ENCODE assay signal across 18 mouse cellular contexts in genomic region chr13:42724011-42724410, GRCm38 (mm10). TPM values are rescaled to one million over a fixed set of nuclear protein-coding genes. Genes with fewer than 3 reads are reported as not detected.
DNase-seq lines count a peak whose midpoint lies in the region; ATAC-seq and TF ChIP-seq lines count a peak whose summit lies in the region.
"Had no signal": no experiment of that assay in that cellular context is flagged by ENCODE, and none has a peak within 500 bp of the region (broad histone marks: within the 10 kb centered on the region; RNA-seq: fewer than 3 reads in every experiment).

No protein-coding gene starts in this region.

- DNase-seq in layer of hippocampus, adult 2 months (ENCODE audit: low spot score in 2 of 2) = no peak
- no peak for DNase-seq in layer of hippocampus, postnatal 25 days (ENCODE audit: extremely low spot score in 1 of 2, low spot score in 1 of 2)
- DNase-seq in Patski (ENCODE audit: low read depth, low spot score) = no peak
- DNase-seq in kidney, adult 9 months = peak; percentile 89
- peak; percentile 48 to 89 for DNase-seq in kidney, postnatal 36 days
- DNase-seq in cerebellum, adult 11 months = no peak
- no peak for DNase-seq in hindbrain, embryonic 11.5 days (ENCODE audit: low spot score)
- DNase-seq in adrenal gland, adult 8-10 months = no peak
- DNase-seq: adrenal gland, postnatal 10 days; cerebellum, adult 18-20 months; heart, adult 2 months; layer of hippocampus, adult 9-11 months; thymus, postnatal 14 days had no signal

- no peak overlapping the region for H3K4me3 ChIP-seq in layer of hippocampus, adult 2 months
- no peak overlapping the region for H3K4me3 ChIP-seq in hindbrain, embryonic 11.5 days (ENCODE audit: low read depth, low read length)
- H3K4me3 ChIP-seq: embryonic facial prominence, embryonic 12.5 days; forebrain, embryonic 15.5 days; heart, adult 2 months; heart, embryonic 15.5 days; midbrain, embryonic 13.5 days had no signal

- H3K4me1 ChIP-seq in hindbrain, embryonic 11.5 days (replicated peaks; ENCODE audit: control insufficient read depth, insufficient read depth, low read length) = no peaks in the 10 kb centered on the region
- H3K4me1 ChIP-seq: heart, embryonic 15.5 days had no signal

- no peaks in the 10 kb centered on the region for H3K27me3 ChIP-seq in Patski
- H3K27me3 ChIP-seq in hindbrain, embryonic 11.5 days (ENCODE audit: control insufficient read depth, insufficient read depth, low read length) = no peaks in the 10 kb centered on the region
- H3K27me3 ChIP-seq: embryonic facial prominence, embryonic 12.5 days; forebrain, embryonic 15.5 days; heart, embryonic 15.5 days; midbrain, embryonic 13.5 days had no signal

- peak; percentile 49 for ATAC-seq in Patski
- no peak for ATAC-seq in hindbrain, embryonic 11.5 days (ENCODE audit: low FRiP score)
- ATAC-seq: forebrain, embryonic 15.5 days; midbrain, embryonic 13.5 days had no signal

- no peak for TF ChIP-seq CTCF in layer of hippocampus, adult 2 months (conservative IDR thresholded peaks at IDR 0.05)
- TF ChIP-seq CTCF in Patski (IDR thresholded peaks at IDR 0.05) = no peak

- no peak overlapping the region for H3K4me2 ChIP-seq in hindbrain, embryonic 11.5 days (replicated peaks; ENCODE audit: low read depth, low read length)
- H3K4me2 ChIP-seq: embryonic facial prominence, embryonic 12.5 days; forebrain, embryonic 15.5 days; heart, embryonic 15.5 days; midbrain, embryonic 13.5 days had no signal

- peak overlapping the region; percentile 70; the same call in 1 of the 2 replicates for H3K27ac ChIP-seq in layer of hippocampus, adult 2 months
- H3K27ac ChIP-seq in hindbrain, embryonic 11.5 days (ENCODE audit: low read depth, low read length) = no peak overlapping the region
- H3K27ac ChIP-seq: embryonic facial prominence, embryonic 12.5 days; forebrain, embryonic 15.5 days; heart, adult 2 months; heart, embryonic 15.5 days; midbrain, embryonic 13.5 days had no signal

- H3K9me3 ChIP-seq in hindbrain, embryonic 11.5 days (ENCODE audit: control insufficient read depth, low read length) = no peaks in the 10 kb centered on the region
- H3K9me3 ChIP-seq: embryonic facial prominence, embryonic 12.5 days; forebrain, embryonic 15.5 days; heart, embryonic 15.5 days; midbrain, embryonic 13.5 days had no signal

- in situ Hi-C loops in Patski (cut with MboI; ENCODE audit: low pct_unique_long_range_greater_than_20kb) = no loop called here

- POLR2A ChIA-PET in Patski (lab: Charles Lee) = no interaction called here

- no peak overlapping the region for H3K9ac ChIP-seq in hindbrain, embryonic 11.5 days (ENCODE audit: low read depth, low read length)
- H3K9ac ChIP-seq: embryonic facial prominence, embryonic 12.5 days; forebrain, embryonic 15.5 days; heart, embryonic 15.5 days; midbrain, embryonic 13.5 days had no signal

- no peaks in the 10 kb centered on the region for H3K36me3 ChIP-seq in hindbrain, embryonic 11.5 days (ENCODE audit: control insufficient read depth, insufficient read depth, low read length)
- H3K36me3 ChIP-seq: embryonic facial prominence, embryonic 12.5 days; forebrain, embryonic 15.5 days; heart, embryonic 15.5 days had no signal

- 88% methylated on average over 3 of the region's 3 CpGs for WGBS in hindbrain, embryonic 11.5 days

- CTCF ChIA-PET in Patski (lab: Charles Lee) = interaction anchor here (0.8 to 1.8 kb wide), 5 partner anchors 16 to 98 kb away, joined by 3 to 6 read pairs (median 3); no protein-coding TSS in a partner anchor

RNA-seq across cellular contexts. Expression of gene Phactr1, which starts 43.6 kb away (rescaled TPM):
- 100 to 1,000 TPM; 307 to 310 TPM for total RNA-seq in layer of hippocampus, adult 2 months (2021)
- total RNA-seq in layer of hippocampus, postnatal 25 days (2021) = 100 to 1,000 TPM; 306 to 307 TPM
- polyA plus RNA-seq in Patski (2021) = 0.08 TPM
- 18.7 and 19.1 TPM in 2 replicates for polyA plus RNA-seq in hindbrain, embryonic 11.5 days (2014; fragmentation: Nextera tagmentation; extraction: Ambion mirVana)
- 10 to 100 TPM in 2 of 4 experiments, 1 to 10 TPM in 2; 7.6 to 17.8 (median 12.5) TPM for total RNA-seq in adrenal gland, adult 8-10 months (2022)
- total RNA-seq: MEL had no signal

Comparison
In these comparisons a context has a peak if more than half of its experiments do, and no peak if none do; other contexts are left out.
1. DNase-seq: peak in kidney, adult 9 months (single experiment) and kidney, postnatal 36 days (2 of 2); none in layer of hippocampus, adult 2 months (0 of 2), layer of hippocampus, postnatal 25 days (0 of 2), Patski (single experiment), cerebellum, adult 11 months (single experiment), hindbrain, embryonic 11.5 days (single experiment) and adrenal gland, adult 8-10 months (single experiment).
2. RNA of gene Phactr1, which starts 43.6 kb away (total RNA-seq): 307 to 310 TPM in layer of hippocampus, adult 2 months and 306 to 307 TPM in layer of hippocampus, postnatal 25 days; 7.6 to 17.8 TPM in adrenal gland, adult 8-10 months; every median in the first group is over 10 times any median in the second.